Mouse (Mus musculus): ENCODE results near the gene Tacc2. TPM values are rescaled to one million over a fixed set of nuclear protein-coding genes. Genes with fewer than 3 reads are reported as not detected.

Tacc2 gene
- total and polyA plus RNA-seq, 2 experiments from 2014 or later = 39.0 to 83.8 TPM

- no peak for ATAC-seq (ENCODE audit: insufficient read depth, low read depth)
- TF ChIP-seq EP300 (IDR thresholded peaks at IDR 0.05; ENCODE audit: low read depth) (no peak), CTCF (IDR thresholded peaks at IDR 0.05; ENCODE audit: low read depth) (no peak)
Observed at GRCm38 (mm10) chr7:130653036-130653555, 75.9 kb downstream of the Tacc2 start.

GRCm38 (mm10) chr7:130654562-130654961 is 77.3 kb downstream of the Tacc2 start:
- WGBS = 8% methylated on average over 2 of the region's 2 CpGs

More at GRCm38 (mm10) chr7:130653036-130653555, 75.9 kb downstream of the Tacc2 start:
- H3K4me2 ChIP-seq (ENCODE audit: low read depth, low read length) = no peak overlapping the region
- H3K9me3 ChIP-seq (replicated peaks; ENCODE audit: control insufficient read depth, low read length) = no peaks in the 10 kb centered on the region
- no peak overlapping the region for H3K4me3 ChIP-seq (ENCODE audit: low read depth, low read length)
- H3K27ac ChIP-seq (ENCODE audit: low read depth) = peak overlapping the region; percentile 87
- no peak for DNase-seq (ENCODE audit: low spot score)
- H3K27me3 ChIP-seq (ENCODE audit: control insufficient read depth, insufficient read depth, low read length) = no peaks in the 10 kb centered on the region
- H3K36me3 ChIP-seq (replicated peaks; ENCODE audit: control insufficient read depth, insufficient read depth, low read length) = no peaks in the 10 kb centered on the region
- no peak overlapping the region; the same call in 1 of the 2 replicates for H3K9ac ChIP-seq (replicated peaks; ENCODE audit: low read depth, low read length)
- whole genome bisulfite sequencing = 59% methylated on average over 6 of the region's 6 CpGs
- peaks cover 83% of the 10 kb centered on the region for H3K4me1 ChIP-seq (ENCODE audit: control insufficient read depth, insufficient read depth)

GRCm38 (mm10) chr7:130656965-130657364 is 79.7 kb downstream of the Tacc2 start:
- WGBS = 75% methylated on average over 8 of the region's 8 CpGs
- no peak for TF ChIP-seq EP300 (IDR thresholded peaks at IDR 0.05; ENCODE audit: low read depth)
- no peak for TF ChIP-seq CTCF (IDR thresholded peaks at IDR 0.05; ENCODE audit: low read depth)
- Histone ChIP-seq H3K4me2 (ENCODE audit: low read depth, low read length) (no peak overlapping the region), H3K27me3 (ENCODE audit: control insufficient read depth, insufficient read depth, low read length) (no peaks in the 10 kb centered on the region), H3K9me3 (replicated peaks; ENCODE audit: control insufficient read depth, low read length) (no peaks in the 10 kb centered on the region), H3K4me3 (ENCODE audit: low read depth, low read length) (no peak overlapping the region), H3K36me3 (replicated peaks; ENCODE audit: control insufficient read depth, insufficient read depth, low read length) (no peaks in the 10 kb centered on the region; the same call in 1 of the 2 replicates), H3K9ac (replicated peaks; ENCODE audit: low read depth, low read length) (no peak overlapping the region), H3K27ac (ENCODE audit: low read depth) (peak overlapping the region; percentile 87), H3K4me1 (ENCODE audit: control insufficient read depth, insufficient read depth) (peaks cover 72% of the 10 kb centered on the region)
- DNase-seq (ENCODE audit: low spot score) = no peak
- ATAC-seq (ENCODE audit: insufficient read depth, low read depth) = no peak

More at GRCm38 (mm10) chr7:130654562-130654961, 77.3 kb downstream of the Tacc2 start:
- Histone ChIP-seq H3K9ac (replicated peaks; ENCODE audit: low read depth, low read length) (no peak overlapping the region), H3K27ac (ENCODE audit: low read depth) (peak overlapping the region; percentile 87), H3K4me2 (ENCODE audit: low read depth, low read length) (no peak overlapping the region), H3K36me3 (replicated peaks; ENCODE audit: control insufficient read depth, insufficient read depth, low read length) (no peaks in the 10 kb centered on the region; the same call in 1 of the 2 replicates), H3K9me3 (replicated peaks; ENCODE audit: control insufficient read depth, low read length) (no peaks in the 10 kb centered on the region), H3K27me3 (ENCODE audit: control insufficient read depth, insufficient read depth, low read length) (no peaks in the 10 kb centered on the region), H3K4me3 (ENCODE audit: low read depth, low read length) (no peak overlapping the region), H3K4me1 (ENCODE audit: control insufficient read depth, insufficient read depth) (peaks cover 74% of the 10 kb centered on the region)
- DNase-seq (ENCODE audit: low spot score) (peak; percentile 84), ATAC-seq (ENCODE audit: insufficient read depth, low read depth) (peak; percentile 71)
- TF ChIP-seq EP300 (IDR thresholded peaks at IDR 0.05; ENCODE audit: low read depth) (peak; percentile 76), CTCF (IDR thresholded peaks at IDR 0.05; ENCODE audit: low read depth) (peak; percentile 17; the same call in 1 of the 2 replicates)

- 35% methylated on average over 13 of the region's 13 CpGs for WGBS
- H3K27me3 ChIP-seq (ENCODE audit: control insufficient read depth, insufficient read depth, low read length) = no peaks in the 10 kb centered on the region
- no peak; the same call in 1 of the 2 replicates for ATAC-seq (ENCODE audit: insufficient read depth, low read depth)
Observed at GRCm38 (mm10) chr7:130657751-130658150, 80.5 kb downstream of the Tacc2 start.

GRCm38 (mm10) chr7:130659129-130659528 is 81.9 kb downstream of the Tacc2 start:
- H3K9ac ChIP-seq (replicated peaks; ENCODE audit: low read depth, low read length) = no peak overlapping the region
- WGBS = 81% methylated on average over 5 of the region's 5 CpGs
- H3K9me3 ChIP-seq (replicated peaks; ENCODE audit: control insufficient read depth, low read length) = no peaks in the 10 kb centered on the region
- no peak overlapping the region for H3K27ac ChIP-seq (ENCODE audit: low read depth)
- peaks cover 61% of the 10 kb centered on the region for H3K4me1 ChIP-seq (ENCODE audit: control insufficient read depth, insufficient read depth)
- no peaks in the 10 kb centered on the region for H3K27me3 ChIP-seq (ENCODE audit: control insufficient read depth, insufficient read depth, low read length)
- peaks cover 12% of the 10 kb centered on the region for H3K36me3 ChIP-seq (replicated peaks; ENCODE audit: control insufficient read depth, insufficient read depth, low read length)
- no peak for ATAC-seq (ENCODE audit: insufficient read depth, low read depth)
- no peak overlapping the region for H3K4me2 ChIP-seq (ENCODE audit: low read depth, low read length)
- TF ChIP-seq EP300 (IDR thresholded peaks at IDR 0.05; ENCODE audit: low read depth) (no peak), CTCF (IDR thresholded peaks at IDR 0.05; ENCODE audit: low read depth) (no peak)
- DNase-seq (ENCODE audit: low spot score) = no peak
- no peak overlapping the region for H3K4me3 ChIP-seq (ENCODE audit: low read depth, low read length)

More at GRCm38 (mm10) chr7:130657751-130658150, 80.5 kb downstream of the Tacc2 start:
- Histone ChIP-seq H3K4me3 (ENCODE audit: low read depth, low read length) (no peak overlapping the region), H3K9ac (replicated peaks; ENCODE audit: low read depth, low read length) (no peak overlapping the region), H3K36me3 (replicated peaks; ENCODE audit: control insufficient read depth, insufficient read depth, low read length) (no peaks in the 10 kb centered on the region; the same call in 1 of the 2 replicates), H3K4me1 (ENCODE audit: control insufficient read depth, insufficient read depth) (peaks cover 73% of the 10 kb centered on the region), H3K27ac (ENCODE audit: low read depth) (peak overlapping the region; percentile 87), H3K9me3 (replicated peaks; ENCODE audit: control insufficient read depth, low read length) (no peaks in the 10 kb centered on the region), H3K4me2 (ENCODE audit: low read depth, low read length) (no peak overlapping the region)
- DNase-seq (ENCODE audit: low spot score) = peak; percentile 68
- peak; percentile 63; the same call in 1 of the 2 replicates for TF ChIP-seq EP300 (IDR thresholded peaks at IDR 0.05; ENCODE audit: low read depth)
- no peak for TF ChIP-seq CTCF (IDR thresholded peaks at IDR 0.05; ENCODE audit: low read depth)
